Mouse (Mus musculus): ENCODE measurements around the gene Adcy2. TPM values are rescaled to one million over a fixed set of nuclear protein-coding genes. Genes with fewer than 3 reads are reported as not detected.

Adcy2 gene
- polyA plus RNA-seq, 1 experiment from 2014 or later, result 22.2 TPM

- H3K4me3 ChIP-seq, result no peak overlapping the region
- H3K27me3 ChIP-seq, result no peaks in the 10 kb centered on the region
- H3K4me1 ChIP-seq, result no peaks in the 10 kb centered on the region
- no peaks in the 10 kb centered on the region for H3K36me3 ChIP-seq
- no peaks in the 10 kb centered on the region for H3K9me3 ChIP-seq
- no peak for ATAC-seq (ENCODE audit: borderline replicate concordance, extremely low read depth, low FRiP score, low TSS enrichment)
- no peak overlapping the region for H3K27ac ChIP-seq
- no peak overlapping the region for H3K4me2 ChIP-seq
- H3K9ac ChIP-seq, result no peak overlapping the region
- 66% methylated on average over 1 of the region's 1 CpGs for whole genome bisulfite sequencing
Observed at GRCm38 (mm10) chr13:68867940-68868655, 131.2 kb downstream of the Adcy2 start.

- peak; percentile 64; the same call in 1 of the 2 replicates for ATAC-seq (ENCODE audit: borderline replicate concordance, extremely low read depth, low FRiP score, low TSS enrichment)
- Histone ChIP-seq H3K4me2 (no peak overlapping the region), H3K4me3 (no peak overlapping the region), H3K27me3 (no peaks in the 10 kb centered on the region), H3K4me1 (peaks cover 8% of the 10 kb centered on the region), H3K9me3 (no peaks in the 10 kb centered on the region), H3K27ac (peak overlapping the region; percentile 7; the same call in 1 of the 2 replicates), H3K36me3 (no peaks in the 10 kb centered on the region), H3K9ac (no peak overlapping the region)
- 33% methylated on average over 4 of the region's 4 CpGs for WGBS
Observed at GRCm38 (mm10) chr13:68860036-68860435, 139.3 kb downstream of the Adcy2 start.

DNA sequence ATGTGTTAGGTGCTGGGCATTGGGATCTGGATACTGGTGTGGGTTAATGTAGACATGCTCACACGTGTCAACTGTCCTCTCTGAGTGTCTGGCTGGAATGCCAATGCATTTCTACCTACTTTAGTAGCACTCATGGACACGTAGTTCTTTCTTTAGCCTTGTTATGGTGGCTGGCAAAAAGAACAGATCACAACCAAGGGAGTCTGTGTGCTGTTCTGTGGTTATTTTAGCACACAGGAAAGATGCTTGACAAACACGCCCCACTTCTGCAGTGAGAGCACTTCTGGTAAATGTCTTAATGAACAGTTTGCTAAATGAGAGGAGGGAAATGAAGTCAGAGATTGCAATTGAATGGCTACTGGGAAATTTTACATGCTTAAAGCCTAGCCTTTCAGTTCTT lies 151.1 kb downstream of the Adcy2 start:
- no peak for ATAC-seq (ENCODE audit: borderline replicate concordance, extremely low read depth, low FRiP score, low TSS enrichment)
- 74% methylated on average over 3 of the region's 3 CpGs for WGBS
- H3K4me2 ChIP-seq, result no peak overlapping the region

DNA sequence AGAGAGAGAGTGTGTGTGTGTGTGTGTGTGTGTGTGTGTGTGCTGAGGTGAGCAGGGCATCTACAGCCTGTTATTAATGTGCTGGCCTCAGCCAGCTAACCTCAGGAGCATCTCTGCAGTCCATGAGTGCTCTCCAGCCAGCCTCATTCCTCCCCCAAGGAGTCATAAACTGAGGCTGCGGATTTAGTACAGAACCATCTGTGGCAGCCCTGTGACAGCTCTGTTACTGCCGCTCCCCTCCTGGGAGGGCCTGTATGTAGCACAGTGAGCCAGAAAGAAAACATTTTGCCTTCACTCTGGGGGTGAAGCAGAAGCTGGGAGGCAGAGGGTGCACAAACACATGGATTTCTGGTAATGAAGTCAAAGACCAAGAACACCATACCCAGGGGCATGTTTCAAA lies 159.8 kb downstream of the Adcy2 start:
- Histone ChIP-seq H3K4me2 (no peak overlapping the region), H3K4me1 (0 out of 2 replicates have a peak, but pooled peaks cover 3% of the 10 kb centered on the region), H3K9ac (no peak overlapping the region), H3K4me3 (no peak overlapping the region), H3K27ac (no peak overlapping the region), H3K36me3 (0 out of 2 replicates have a peak, but pooled peaks cover 2% of the 10 kb centered on the region), H3K9me3 (no peaks in the 10 kb centered on the region), H3K27me3 (no peaks in the 10 kb centered on the region)
- 40% methylated on average over 2 of the region's 2 CpGs for WGBS
- no peak for ATAC-seq (ENCODE audit: borderline replicate concordance, extremely low read depth, low FRiP score, low TSS enrichment)

More for the DNA sequence above, 151.1 kb downstream of the Adcy2 start:
- H3K4me3 ChIP-seq, result no peak overlapping the region
- no peaks in the 10 kb centered on the region for H3K36me3 ChIP-seq
- H3K4me1 ChIP-seq, result no peaks in the 10 kb centered on the region
- no peaks in the 10 kb centered on the region for H3K27me3 ChIP-seq
- no peak overlapping the region for H3K27ac ChIP-seq
- no peaks in the 10 kb centered on the region for H3K9me3 ChIP-seq
- H3K9ac ChIP-seq, result no peak overlapping the region

DNA sequence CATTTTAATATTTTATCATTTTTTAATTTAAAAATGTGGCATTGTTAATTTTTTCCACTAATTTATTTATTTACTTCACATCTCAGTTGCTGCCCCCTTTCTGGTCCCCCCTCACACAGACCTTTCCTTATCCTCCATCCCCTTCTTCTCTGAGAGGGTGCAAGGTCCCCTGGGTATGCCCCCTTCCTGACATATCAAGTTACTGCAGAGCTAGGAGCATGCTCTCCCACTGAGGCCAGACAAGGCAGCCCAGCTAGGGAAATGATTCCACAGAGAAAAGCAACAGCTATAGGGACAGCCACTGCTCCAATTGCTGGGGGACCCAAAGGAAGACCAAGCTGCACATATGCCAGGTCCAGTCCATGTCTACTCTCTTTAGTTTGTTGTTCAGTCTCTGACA lies 163.2 kb downstream of the Adcy2 start:
- ATAC-seq (ENCODE audit: borderline replicate concordance, extremely low read depth, low FRiP score, low TSS enrichment), result no peak
- H3K27ac ChIP-seq, result no peak overlapping the region
- no peak overlapping the region for H3K4me3 ChIP-seq
- no peaks in the 10 kb centered on the region for H3K9me3 ChIP-seq
- no peaks in the 10 kb centered on the region for H3K27me3 ChIP-seq
- H3K9ac ChIP-seq, result no peak overlapping the region
- 0 out of 2 replicates have a peak, but pooled peaks cover 3% of the 10 kb centered on the region for H3K4me1 ChIP-seq
- 0 out of 2 replicates have a peak, but pooled peaks cover 5% of the 10 kb centered on the region for H3K36me3 ChIP-seq
- H3K4me2 ChIP-seq, result no peak overlapping the region

- no peak overlapping the region for H3K4me3 ChIP-seq
- H3K9ac ChIP-seq, result no peak overlapping the region
- ATAC-seq (ENCODE audit: borderline replicate concordance, extremely low read depth, low FRiP score, low TSS enrichment), result no peak
- 60% methylated on average over 8 of the region's 8 CpGs for WGBS
- no peaks in the 10 kb centered on the region for H3K27me3 ChIP-seq
- no peak overlapping the region for H3K4me2 ChIP-seq
- H3K4me1 ChIP-seq, result 0 out of 2 replicates have a peak, but pooled peaks cover 3% of the 10 kb centered on the region
- no peaks in the 10 kb centered on the region for H3K9me3 ChIP-seq
- no peak overlapping the region for H3K27ac ChIP-seq
- H3K36me3 ChIP-seq, result 0 out of 2 replicates have a peak, but pooled peaks cover 5% of the 10 kb centered on the region
Observed at GRCm38 (mm10) chr13:68835424-68836045, 163.8 kb downstream of the Adcy2 start.

DNA sequence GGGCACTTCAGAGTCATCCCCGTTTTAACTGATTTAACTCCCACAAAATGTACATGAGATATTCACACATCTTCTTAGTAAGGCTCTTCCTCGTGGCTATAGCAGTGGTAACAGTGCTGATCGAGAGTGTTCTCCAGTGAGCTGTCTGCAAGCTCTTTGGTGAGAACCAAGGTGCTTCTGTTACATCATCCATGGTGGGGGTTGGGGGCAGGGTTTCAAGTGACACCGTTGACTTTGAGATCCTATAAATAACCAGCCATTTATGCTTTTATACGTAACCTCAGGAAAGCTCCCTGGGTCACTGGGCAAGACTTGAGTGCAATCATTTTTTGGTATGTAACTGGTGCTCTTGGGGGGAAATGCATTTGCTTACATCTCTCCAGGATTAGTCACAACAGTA lies 167.2 kb downstream of the Adcy2 start:
- WGBS, result 71% methylated on average over 5 of the region's 5 CpGs
- H3K4me2 ChIP-seq, result no peak overlapping the region
- H3K9ac ChIP-seq, result no peak overlapping the region
- no peaks in the 10 kb centered on the region for H3K9me3 ChIP-seq
- ATAC-seq (ENCODE audit: borderline replicate concordance, extremely low read depth, low FRiP score, low TSS enrichment), result no peak
- no peaks in the 10 kb centered on the region for H3K4me1 ChIP-seq
- H3K27ac ChIP-seq, result no peak overlapping the region
- no peaks in the 10 kb centered on the region for H3K27me3 ChIP-seq
- no peak overlapping the region for H3K4me3 ChIP-seq
- H3K36me3 ChIP-seq, result 0 out of 2 replicates have a peak, but pooled peaks cover 5% of the 10 kb centered on the region

DNA sequence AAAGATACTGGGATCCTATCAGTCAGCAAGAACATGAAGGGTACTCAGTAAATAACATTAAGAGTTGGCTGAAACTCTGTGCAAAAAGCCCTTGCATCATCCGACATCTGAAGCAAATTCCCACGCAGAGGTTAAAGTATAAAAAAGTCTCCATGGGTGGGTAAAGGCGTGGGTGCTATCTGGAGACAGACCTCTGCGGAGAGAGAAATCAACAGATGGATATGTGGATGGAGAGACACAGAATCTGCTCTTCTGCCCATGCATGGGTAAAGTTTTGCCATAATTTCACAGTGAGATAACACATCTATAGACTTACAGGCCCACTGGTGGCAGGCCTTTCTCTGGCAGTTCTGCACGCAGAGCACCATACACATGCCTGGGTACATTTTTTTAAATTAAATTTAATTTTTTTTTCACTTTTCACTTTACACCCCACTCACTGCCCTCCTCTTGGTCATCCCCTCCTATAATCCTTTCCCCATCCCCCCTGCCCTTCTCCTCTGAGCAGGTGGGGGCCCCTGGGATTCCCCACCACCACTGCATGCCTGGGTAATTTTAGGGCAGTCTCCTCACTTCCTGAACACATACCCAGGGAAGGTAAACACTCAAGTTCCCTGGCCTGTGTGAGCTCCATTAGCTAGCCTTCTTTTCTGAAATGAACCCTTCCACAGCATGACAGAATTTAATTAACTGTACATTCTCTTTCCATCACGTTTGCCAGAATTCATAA lies 169.1 kb downstream of the Adcy2 start:
- 0 out of 2 replicates have a peak, but pooled peaks cover 5% of the 10 kb centered on the region for H3K36me3 ChIP-seq
- no peaks in the 10 kb centered on the region for H3K27me3 ChIP-seq
- H3K27ac ChIP-seq, result no peak overlapping the region
- 71% methylated on average over 6 of the region's 6 CpGs for WGBS
- no peaks in the 10 kb centered on the region for H3K4me1 ChIP-seq
- no peak overlapping the region for H3K9ac ChIP-seq
- no peaks in the 10 kb centered on the region for H3K9me3 ChIP-seq
- no peak overlapping the region for H3K4me2 ChIP-seq
- H3K4me3 ChIP-seq, result no peak overlapping the region
- ATAC-seq (ENCODE audit: borderline replicate concordance, extremely low read depth, low FRiP score, low TSS enrichment), result no peak

DNA sequence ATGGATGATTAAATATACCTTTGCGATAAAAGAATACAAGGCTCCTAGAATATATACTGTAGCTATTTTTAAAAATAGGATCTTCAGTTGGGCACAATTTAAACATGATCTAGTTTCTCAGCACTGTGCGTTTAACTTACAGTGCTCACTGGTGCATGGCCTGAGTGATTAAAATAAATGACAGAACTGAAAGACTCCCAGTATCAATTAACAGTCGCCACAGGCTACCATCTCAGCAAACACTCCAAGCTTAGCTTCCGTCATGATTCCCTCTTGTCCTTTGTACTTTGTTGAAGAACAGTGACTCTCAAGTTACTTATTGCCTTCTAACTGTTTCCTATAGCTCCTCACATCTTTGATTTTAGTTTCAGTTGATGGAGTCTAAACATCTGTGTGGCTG lies 170.9 kb downstream of the Adcy2 start:
- WGBS, result 73% methylated on average over 4 of the region's 4 CpGs

GRCm38 (mm10) chr13:68826461-68826860 lies 172.9 kb downstream of the Adcy2 start:
- Histone ChIP-seq H3K27ac (no peak overlapping the region), H3K36me3 (no peaks in the 10 kb centered on the region), H3K4me2 (no peak overlapping the region), H3K4me1 (peaks cover 11% of the 10 kb centered on the region), H3K9me3 (no peaks in the 10 kb centered on the region), H3K27me3 (no peaks in the 10 kb centered on the region), H3K4me3 (no peak overlapping the region), H3K9ac (no peak overlapping the region)
- ATAC-seq (ENCODE audit: borderline replicate concordance, extremely low read depth, low FRiP score, low TSS enrichment), result no peak
- WGBS, result 95% methylated on average over 1 of the region's 1 CpGs

More for the DNA sequence above, 170.9 kb downstream of the Adcy2 start:
- Histone ChIP-seq H3K4me3 (no peak overlapping the region), H3K4me2 (no peak overlapping the region), H3K9me3 (no peaks in the 10 kb centered on the region), H3K27ac (no peak overlapping the region), H3K9ac (no peak overlapping the region), H3K4me1 (peaks cover 4% of the 10 kb centered on the region; the same call in 1 of the 2 replicates), H3K27me3 (no peaks in the 10 kb centered on the region), H3K36me3 (no peaks in the 10 kb centered on the region)
- ATAC-seq (ENCODE audit: borderline replicate concordance, extremely low read depth, low FRiP score, low TSS enrichment), result no peak

DNA sequence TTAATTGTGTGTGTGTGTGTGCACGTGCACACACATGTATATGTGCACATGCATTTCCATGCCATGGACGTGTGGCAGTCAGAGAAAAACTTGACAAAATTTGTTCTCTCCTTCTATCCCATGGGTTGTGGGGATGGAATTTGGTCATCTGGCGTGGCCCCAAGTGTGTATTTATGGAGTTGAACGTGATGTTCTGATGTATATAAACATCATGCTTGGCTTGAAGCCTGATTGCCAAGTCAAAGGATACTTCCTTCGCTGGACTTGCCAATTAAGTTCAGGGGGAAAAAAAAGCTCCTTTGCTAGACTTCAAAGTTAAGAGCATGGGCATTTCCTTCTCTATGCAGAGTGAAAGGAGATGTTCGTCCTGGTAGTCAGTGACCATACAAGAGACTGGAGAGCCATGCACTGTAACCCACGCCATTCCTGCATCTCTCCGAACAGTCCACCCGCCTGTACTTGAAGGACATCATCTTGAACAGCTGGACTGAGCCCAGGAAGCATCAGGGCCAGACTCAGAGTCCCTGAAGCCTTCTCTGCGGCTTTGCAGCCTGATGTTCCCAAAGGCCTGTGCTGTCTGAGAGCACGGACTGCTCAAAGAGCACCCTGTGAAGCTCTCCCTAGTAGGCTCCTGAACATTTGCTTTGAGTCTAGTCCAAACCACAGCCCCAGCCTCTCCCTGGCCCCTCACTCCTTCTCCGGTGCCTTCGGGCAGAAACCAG lies 178.3 kb downstream of the Adcy2 start:
- Histone ChIP-seq H3K36me3 (no peaks in the 10 kb centered on the region), H3K4me2 (no peak overlapping the region), H3K27me3 (no peaks in the 10 kb centered on the region), H3K4me3 (no peak overlapping the region), H3K27ac (peak overlapping the region; percentile 94), H3K9ac (no peak overlapping the region), H3K4me1 (peaks cover 22% of the 10 kb centered on the region), H3K9me3 (no peaks in the 10 kb centered on the region)
- 37% methylated on average over 13 of the region's 13 CpGs for WGBS
- ATAC-seq (ENCODE audit: borderline replicate concordance, extremely low read depth, low FRiP score, low TSS enrichment), result peak; percentile 90
